Comparison of ENCODE assay signal across 8 mouse cellular contexts in genomic region chr10:94943401-94943845, GRCm38 (mm10). TPM values are rescaled to one million over a fixed set of nuclear protein-coding genes. Genes with fewer than 3 reads are reported as not detected.
DNase-seq lines count a peak whose midpoint lies in the region; ATAC-seq lines count a peak whose summit lies in the region.

No protein-coding gene starts in this region.

- H3K9ac ChIP-seq in forebrain, embryonic 13.5 days: peak overlapping the region; percentile 92
- peak overlapping the region; percentile 89 for H3K9ac ChIP-seq in hindbrain, embryonic 12.5 days
- peak overlapping the region; percentile 84 for H3K9ac ChIP-seq in limb, embryonic 13.5 days
- H3K9ac ChIP-seq in midbrain, embryonic 12.5 days (replicated peaks): peak overlapping the region; percentile 92
- peak overlapping the region; percentile 48; the same call in 1 of the 2 replicates for H3K9ac ChIP-seq in stomach, embryonic 15.5 days

- H3K4me1 ChIP-seq in forebrain, embryonic 13.5 days: peaks cover 59% of the 10 kb centered on the region
- H3K4me1 ChIP-seq in hindbrain, embryonic 12.5 days: peaks cover 49% of the 10 kb centered on the region
- peaks cover 35% of the 10 kb centered on the region for H3K4me1 ChIP-seq in limb, embryonic 13.5 days
- peaks cover 54% of the 10 kb centered on the region for H3K4me1 ChIP-seq in midbrain, embryonic 12.5 days
- peaks cover 18% of the 10 kb centered on the region for H3K4me1 ChIP-seq in stomach, embryonic 15.5 days

- H3K27me3 ChIP-seq in forebrain, embryonic 13.5 days: no peaks in the 10 kb centered on the region
- H3K27me3 ChIP-seq in hindbrain, embryonic 12.5 days: peaks cover 43% of the 10 kb centered on the region
- H3K27me3 ChIP-seq in limb, embryonic 13.5 days: peaks cover 65% of the 10 kb centered on the region
- H3K27me3 ChIP-seq in midbrain, embryonic 12.5 days: peaks cover 45% of the 10 kb centered on the region
- peaks cover 31% of the 10 kb centered on the region for H3K27me3 ChIP-seq in stomach, embryonic 15.5 days (replicated peaks)

- H3K4me3 ChIP-seq in forebrain, embryonic 13.5 days: peak overlapping the region; percentile 85
- H3K4me3 ChIP-seq in hindbrain, embryonic 12.5 days: peak overlapping the region; percentile 78
- peak overlapping the region; percentile 76 for H3K4me3 ChIP-seq in limb, embryonic 13.5 days
- H3K4me3 ChIP-seq in midbrain, embryonic 12.5 days: peak overlapping the region; percentile 82
- peak overlapping the region; percentile 73 for H3K4me3 ChIP-seq in stomach, embryonic 15.5 days (replicated peaks)

- DNase-seq in heart, adult 11 months: peak; percentile 95
- DNase-seq in heart, adult 8-10 months (ENCODE audit: low spot score): no peak
- DNase-seq in adrenal gland, postnatal 36 days: peak; percentile 25 to 49

- peak overlapping the region; percentile 87 for H3K4me2 ChIP-seq in forebrain, embryonic 13.5 days
- peak overlapping the region; percentile 65 for H3K4me2 ChIP-seq in hindbrain, embryonic 12.5 days (replicated peaks)
- peak overlapping the region; percentile 99 for H3K4me2 ChIP-seq in limb, embryonic 13.5 days (replicated peaks)
- H3K4me2 ChIP-seq in midbrain, embryonic 12.5 days (replicated peaks): peak overlapping the region; percentile 86
- H3K4me2 ChIP-seq in stomach, embryonic 15.5 days: peak overlapping the region; percentile 99

- no peaks in the 10 kb centered on the region for H3K9me3 ChIP-seq in forebrain, embryonic 13.5 days (replicated peaks)
- no peaks in the 10 kb centered on the region for H3K9me3 ChIP-seq in hindbrain, embryonic 12.5 days (replicated peaks)
- no peaks in the 10 kb centered on the region for H3K9me3 ChIP-seq in limb, embryonic 13.5 days
- no peaks in the 10 kb centered on the region for H3K9me3 ChIP-seq in midbrain, embryonic 12.5 days
- no peaks in the 10 kb centered on the region for H3K9me3 ChIP-seq in stomach, embryonic 15.5 days

- ATAC-seq in forebrain, embryonic 13.5 days: peak; percentile 43
- ATAC-seq in hindbrain, embryonic 12.5 days (ENCODE audit: low FRiP score): peak; percentile 6
- ATAC-seq in limb, embryonic 13.5 days (ENCODE audit: low FRiP score, low read depth): peak; percentile 13; the same call in 1 of the 2 replicates
- peak; percentile 7 for ATAC-seq in midbrain, embryonic 12.5 days (ENCODE audit: low FRiP score, low read depth)
- no peak for ATAC-seq in stomach, embryonic 15.5 days (ENCODE audit: insufficient read depth, low FRiP score, low read depth)

- under 1% methylated on average over 26 of the region's 26 CpGs for WGBS in forebrain, embryonic 13.5 days
- WGBS in hindbrain, embryonic 12.5 days: 0% methylated on average over 26 of the region's 26 CpGs
- 1% methylated on average over 26 of the region's 26 CpGs for WGBS in limb, embryonic 13.5 days
- WGBS in midbrain, embryonic 12.5 days: 0% methylated on average over 26 of the region's 26 CpGs
- WGBS in stomach, embryonic 15.5 days: under 1% methylated on average over 26 of the region's 26 CpGs

- H3K27ac ChIP-seq in forebrain, embryonic 13.5 days: peak overlapping the region; percentile 95
- H3K27ac ChIP-seq in hindbrain, embryonic 12.5 days: peak overlapping the region; percentile 95
- no peak overlapping the region for H3K27ac ChIP-seq in limb, embryonic 13.5 days
- peak overlapping the region; percentile 94 for H3K27ac ChIP-seq in midbrain, embryonic 12.5 days (replicated peaks)
- H3K27ac ChIP-seq in stomach, embryonic 15.5 days: no peak overlapping the region

- no peaks in the 10 kb centered on the region for H3K36me3 ChIP-seq in forebrain, embryonic 13.5 days (ENCODE audit: poor library complexity, severe bottlenecking)
- H3K36me3 ChIP-seq in hindbrain, embryonic 12.5 days: no peaks in the 10 kb centered on the region
- no peaks in the 10 kb centered on the region for H3K36me3 ChIP-seq in limb, embryonic 13.5 days
- H3K36me3 ChIP-seq in midbrain, embryonic 12.5 days: no peaks in the 10 kb centered on the region
- H3K36me3 ChIP-seq in stomach, embryonic 15.5 days: no peaks in the 10 kb centered on the region

RNA-seq across cellular contexts. Expression of gene Plxnc1, which starts 1.2 kb away (rescaled TPM):
- 1 to 10 TPM; 1.9 to 2.8 (median 2.3) TPM for total RNA-seq in heart, adult 8-10 months (2022)
- 1 to 10 TPM; 2.1 to 9.0 TPM for total RNA-seq in adrenal gland, postnatal 36 days (2021)
- 7.2 and 8.3 TPM in 2 replicates for polyA plus RNA-seq in forebrain, embryonic 13.5 days (2015; fragmentation: Nextera tagmentation; extraction: Ambion mirVana)
- 6.4 and 6.7 TPM in 2 replicates for polyA plus RNA-seq in hindbrain, embryonic 12.5 days (2016; fragmentation: Nextera tagmentation; extraction: Ambion mirVana)
- polyA plus RNA-seq in limb, embryonic 13.5 days (2015; fragmentation: Nextera tagmentation; extraction: Ambion mirVana): 2.0 and 2.7 TPM in 2 replicates
- 6.8 and 7.0 TPM in 2 replicates for polyA plus RNA-seq in midbrain, embryonic 12.5 days (2016; fragmentation: Nextera tagmentation; extraction: Ambion mirVana)
- polyA plus RNA-seq in stomach, embryonic 15.5 days (2015; fragmentation: Nextera tagmentation; extraction: Ambion mirVana): 1.5 and 1.9 TPM in 2 replicates

Comparison
In these comparisons a context has a peak if more than half of its experiments do, and no peak if none do; other contexts are left out.
1. H3K27ac ChIP-seq: peak in forebrain, embryonic 13.5 days (single experiment), hindbrain, embryonic 12.5 days (single experiment) and midbrain, embryonic 12.5 days (single experiment); none in limb, embryonic 13.5 days (single experiment) and stomach, embryonic 15.5 days (single experiment).
2. Peak in every context shown above with its lines, with median percentiles within 50 percentile points of each other: H3K4me2 ChIP-seq, H3K4me3 ChIP-seq and H3K9ac ChIP-seq.